Mouse (Mus musculus) olfactory bulb, adult 2 months (tissue): Measurements from ENCODE around the gene Ano8.

Experiments used
- CTCF ChIP-seq: fragments of 200-500 bp; IDR thresholded peaks from 2 replicates; pipeline ENCODE4 v1.5.1; 2012; ENCODE audit warnings: low read depth, mild to moderate bottlenecking, low read length, moderate library complexity; ENCODE audit not compliant: insufficient read depth
- POLR2A ChIP-seq: fragments of 200-500 bp; IDR thresholded peaks from 2 replicates; pipeline ENCODE4 v1.6.1; 2012; ENCODE audit warnings: mild to moderate bottlenecking, low read depth, low read length, moderate library complexity; ENCODE audit not compliant: insufficient read depth

GRCm38 (mm10) chr8:71511644-71512043 is 25.9 kb upstream of the Ano8 start, which contains the start of gene Plvap:
- TF ChIP-seq CTCF (no peak), POLR2A (no peak)
